Mouse (Mus musculus) frontal cortex, postnatal 10 days (tissue): ENCODE data around the gene Gnat2.

ENCODE experiments used
- DNase-seq, 2 experiments: peaks; one replicate each; pipeline ENCODE4 v3.0.0; 2022; ENCODE audit warnings: low spot score in 2 of 2, mixed read lengths in 1 of 2

The Gnat2 gene

DNA sequence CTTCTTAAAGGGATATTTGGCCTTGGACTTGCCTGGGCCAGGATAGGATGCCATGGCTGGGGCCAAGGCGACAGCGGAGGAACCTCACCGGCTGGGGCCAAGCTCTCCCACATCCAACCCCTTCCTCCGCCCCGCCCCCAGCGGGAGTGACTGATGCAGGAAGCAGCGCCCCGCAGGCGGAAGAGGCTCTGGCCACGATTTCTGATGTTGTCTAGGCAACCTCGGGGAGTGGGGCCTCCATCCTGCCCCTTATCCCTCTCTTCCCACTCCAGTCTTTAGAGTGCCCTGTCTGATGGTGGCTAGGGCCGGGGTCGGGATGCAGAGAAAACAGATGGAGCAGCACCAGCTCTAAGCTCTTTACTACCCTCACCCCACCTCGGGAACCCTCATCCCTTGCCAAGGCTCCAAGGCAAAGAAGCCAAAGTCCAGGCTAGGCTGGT lies 7.3 kb upstream of the Gnat2 start:
- peak; percentile 88 to 92 for DNase-seq

GRCm38 (mm10) chr3:108085721-108086469 lies 6.7 kb upstream of the Gnat2 start:
- peak in 1 of 2 experiments; percentile 55 for DNase-seq

- peak in 1 of 2 experiments; percentile 61 for DNase-seq
Observed at GRCm38 (mm10) chr3:108086470-108086979, 6.1 kb upstream of the Gnat2 start, which contains the start of gene Ampd2. Gene Ampd2 (minus strand): TSS chr3:108086651.

DNA sequence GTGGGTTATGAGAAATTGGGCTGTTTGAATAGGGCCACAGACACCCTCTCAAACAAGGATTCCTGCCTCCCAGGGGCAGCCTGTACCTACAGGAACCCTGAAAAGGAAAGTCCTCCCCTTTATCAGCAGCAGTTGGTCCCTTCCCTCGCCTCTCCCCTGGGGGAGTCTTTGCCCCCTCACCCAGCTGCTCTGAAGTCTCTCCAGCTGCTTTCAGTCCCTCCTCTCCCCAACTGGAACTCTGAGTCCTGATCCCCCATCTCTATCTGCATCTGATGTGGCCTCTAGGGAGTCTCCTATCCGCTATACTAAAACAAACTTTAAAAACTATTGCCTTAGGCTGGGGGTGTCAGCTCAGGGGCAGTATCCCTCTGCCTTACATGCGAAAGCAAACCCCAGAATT lies 5.3 kb upstream of the Gnat2 start:
- DNase-seq = no peak

GRCm38 (mm10) chr3:108088842-108089380 lies 3.7 kb upstream of the Gnat2 start:
- no peak for DNase-seq

DNA sequence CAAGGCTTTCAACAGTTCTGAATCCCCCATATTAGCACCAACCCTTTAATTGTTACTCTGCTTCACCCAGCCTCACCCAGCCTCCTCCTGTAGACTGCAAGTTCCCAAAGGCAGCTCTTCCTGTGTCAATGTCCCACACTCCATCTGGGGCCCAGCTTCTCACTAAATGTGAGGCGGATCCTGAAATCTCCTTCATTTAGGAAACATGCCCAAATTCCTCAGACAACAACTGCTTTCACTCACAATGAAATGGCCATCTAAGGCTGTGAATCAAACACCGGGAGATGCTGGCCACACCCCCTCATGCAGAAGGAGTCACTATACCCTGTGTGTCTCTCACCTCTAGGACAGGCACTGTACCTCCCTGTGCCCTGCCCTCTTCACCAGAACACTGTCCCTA lies 2.7 kb upstream of the Gnat2 start:
- no peak for DNase-seq

- no peak for DNase-seq
Observed at GRCm38 (mm10) chr3:108090561-108090960, 2.0 kb upstream of the Gnat2 start.

GRCm38 (mm10) chr3:108092030-108092429 lies 559 bp upstream of the Gnat2 start:
- DNase-seq = no peak

- no peak for DNase-seq
Observed at GRCm38 (mm10) chr3:108093306-108093705, 717 bp downstream of the Gnat2 start.

GRCm38 (mm10) chr3:108094146-108094545 lies 1.6 kb downstream of the Gnat2 start:
- DNase-seq = no peak

DNA sequence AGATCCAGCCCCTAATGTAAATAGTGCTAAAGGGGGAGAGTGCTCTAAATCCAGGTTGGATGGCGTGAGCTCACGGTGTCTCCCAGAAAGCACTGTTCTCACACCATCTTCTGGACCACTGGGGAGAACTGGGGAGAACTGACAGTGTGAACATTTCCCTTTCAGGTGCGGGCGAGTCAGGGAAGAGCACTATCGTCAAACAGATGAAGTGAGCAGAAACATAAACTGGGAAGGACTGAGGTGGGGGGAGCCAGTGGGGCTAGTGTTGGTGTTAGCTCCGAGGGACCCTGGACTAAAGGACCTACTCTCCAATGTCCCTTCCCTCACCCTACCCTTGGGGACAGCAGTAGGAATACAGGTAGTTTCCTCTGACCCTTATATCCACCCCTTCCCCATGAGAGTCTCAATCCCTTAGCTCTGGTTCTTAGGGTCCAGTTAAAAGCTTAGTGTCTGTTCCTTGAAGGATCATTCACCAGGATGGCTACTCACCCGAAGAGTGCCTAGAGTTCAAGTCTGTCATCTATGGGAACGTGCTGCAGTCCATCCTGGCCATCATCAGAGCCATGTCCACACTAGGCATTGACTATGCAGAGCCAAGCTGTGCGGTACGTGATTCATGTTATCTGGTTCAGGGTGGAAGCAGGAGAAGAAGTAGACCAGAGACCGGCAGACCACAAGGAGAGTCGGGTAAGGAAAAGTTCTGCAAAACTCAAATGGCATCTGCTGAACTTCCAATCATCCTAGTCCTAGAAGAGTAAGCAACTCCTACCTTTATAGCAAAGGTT lies 2.6 kb downstream of the Gnat2 start:
- no peak for DNase-seq

DNA sequence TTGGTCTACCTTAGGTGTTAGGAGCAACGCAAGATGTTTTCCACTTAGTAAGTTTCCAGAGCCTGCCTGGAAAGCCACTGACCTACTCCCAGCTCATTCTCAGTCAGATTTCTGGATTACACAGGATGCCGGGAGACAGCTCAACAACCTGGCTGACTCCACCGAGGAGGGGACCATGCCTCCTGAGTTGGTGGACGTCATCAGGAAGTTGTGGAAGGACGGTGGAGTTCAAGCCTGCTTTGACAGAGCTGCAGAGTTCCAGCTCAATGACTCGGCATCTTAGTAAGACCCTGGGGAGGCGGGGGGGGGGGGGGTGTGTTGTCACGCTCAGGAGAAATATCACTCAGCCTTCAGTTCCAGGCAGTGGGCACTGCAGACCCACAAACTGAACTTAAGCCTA lies 3.6 kb downstream of the Gnat2 start:
- no peak for DNase-seq

DNA sequence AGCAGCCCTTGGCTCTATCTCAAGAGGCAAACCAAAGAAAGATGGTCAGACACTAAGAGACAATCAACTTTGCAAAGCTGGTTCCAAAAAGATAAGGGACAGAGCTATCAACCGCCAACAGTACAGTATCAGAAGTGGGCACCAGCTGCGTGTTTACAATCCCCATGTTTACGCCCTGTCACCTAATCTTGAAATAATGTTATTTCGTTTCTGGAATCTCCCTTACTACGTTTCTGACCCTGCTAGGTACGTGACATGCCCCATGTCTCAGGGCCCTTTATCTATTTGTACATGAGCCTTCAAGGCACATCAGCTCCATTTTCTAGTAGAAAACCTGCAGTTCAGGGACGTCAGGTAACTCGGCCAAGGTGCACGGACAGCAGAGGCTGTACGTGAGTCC lies 4.1 kb downstream of the Gnat2 start:
- DNase-seq = no peak

GRCm38 (mm10) chr3:108097656-108098055 lies 5.1 kb downstream of the Gnat2 start:
- no peak for DNase-seq

DNA sequence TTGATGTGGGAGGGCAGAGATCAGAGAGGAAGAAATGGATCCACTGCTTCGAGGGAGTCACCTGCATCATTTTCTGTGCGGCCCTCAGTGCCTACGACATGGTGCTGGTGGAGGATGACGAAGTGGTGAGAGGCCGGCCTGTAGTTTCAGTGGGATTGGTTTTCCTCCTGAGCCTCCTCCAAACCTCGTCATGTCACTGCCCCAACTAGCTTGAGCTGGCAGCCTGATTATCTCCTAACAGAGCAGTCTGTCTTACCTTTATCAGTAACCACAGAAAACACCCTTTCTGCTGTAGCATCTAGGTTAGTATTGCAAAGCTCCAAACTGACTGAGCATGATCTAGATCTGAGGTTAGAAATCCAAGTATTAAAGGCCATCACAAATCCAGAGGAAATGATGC lies 5.7 kb downstream of the Gnat2 start:
- DNase-seq = no peak

DNA sequence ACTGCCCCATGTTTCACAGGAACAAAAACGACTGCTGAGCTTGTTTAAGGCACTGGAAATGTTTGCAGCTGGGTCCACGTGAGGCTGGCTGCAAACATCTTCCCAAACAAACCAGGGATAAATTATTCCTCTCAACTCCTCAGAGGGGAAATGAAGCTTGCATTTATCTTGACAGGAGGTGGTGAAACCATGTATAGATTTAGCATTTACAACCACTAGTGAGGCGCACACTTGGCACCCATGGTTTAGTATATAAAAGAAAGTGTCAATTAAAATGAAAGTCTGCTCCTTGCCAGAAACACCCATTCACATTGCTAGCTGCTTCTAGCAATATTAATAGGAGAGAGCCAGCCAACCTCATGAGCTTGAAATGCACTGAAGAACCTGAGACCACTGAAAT lies 9.0 kb downstream of the Gnat2 start:
- DNase-seq = no peak

DNA sequence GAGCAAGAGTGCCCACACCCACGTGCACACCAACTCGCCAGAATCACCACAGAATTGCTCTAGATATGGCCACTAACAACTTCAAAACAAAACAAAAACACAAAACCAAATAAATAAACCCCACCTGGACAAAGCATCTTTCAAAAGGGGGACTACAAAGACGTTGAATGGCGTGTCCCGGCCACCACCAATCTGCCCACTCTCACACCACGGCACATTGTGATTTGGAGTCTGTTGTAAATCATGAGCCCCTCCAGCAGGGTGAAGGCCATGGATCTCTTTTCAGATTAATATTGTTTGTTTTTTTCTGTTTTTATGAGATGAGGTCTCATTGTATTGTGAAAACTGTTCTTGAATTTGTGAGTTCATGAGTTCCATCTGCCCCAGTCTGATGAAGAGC lies 9.5 kb downstream of the Gnat2 start:
- no peak for DNase-seq

DNA sequence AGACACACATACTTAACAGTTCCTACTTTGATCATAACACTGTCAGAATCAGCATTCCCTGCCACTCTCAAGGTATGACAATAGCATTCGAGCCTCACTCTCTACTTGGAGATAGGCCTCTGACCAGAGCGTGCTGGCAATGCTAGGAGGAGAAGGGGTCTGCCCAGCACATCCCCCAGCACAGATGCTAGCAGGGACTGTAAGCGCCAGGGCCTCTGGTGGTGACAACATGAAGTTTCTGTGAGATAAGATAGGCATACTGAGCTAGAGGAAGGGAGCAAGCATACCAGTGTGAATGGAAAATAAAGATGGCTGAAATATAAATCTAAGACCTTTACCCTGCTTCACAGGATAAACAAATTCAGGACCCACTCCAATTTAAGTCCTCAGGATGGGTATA lies 12.7 kb downstream of the Gnat2 start:
- no peak for DNase-seq

GRCm38 (mm10) chr3:108111320-108111719 lies 18.7 kb downstream of the Gnat2 start:
- no peak for DNase-seq

- no peak for DNase-seq
Observed at GRCm38 (mm10) chr3:108112246-108112645, 19.7 kb downstream of the Gnat2 start.

- DNase-seq = no peak
Observed at GRCm38 (mm10) chr3:108112666-108113065, 20.1 kb downstream of the Gnat2 start.

- no peak for DNase-seq
Observed at GRCm38 (mm10) chr3:108113591-108114289, 21.2 kb downstream of the Gnat2 start.
